Mouse (Mus musculus): ENCODE measurements around the gene Ccdc38.
"Not testable (repeated sequence)": the region's sequence is repeated elsewhere in the genome, so short reads cannot be mapped to it uniquely, and the experiment has no call there.

The Ccdc38 gene

GRCm38 (mm10) chr10:93549821-93550220, 9.4 kb downstream of the Ccdc38 start:
- DNase-seq (ENCODE audit: low spot score), result no peak

GRCm38 (mm10) chr10:93552596-93552995, 12.2 kb downstream of the Ccdc38 start:
- no peak for DNase-seq (ENCODE audit: low spot score)

GRCm38 (mm10) chr10:93557971-93558370, 17.5 kb downstream of the Ccdc38 start:
- DNase-seq (ENCODE audit: low spot score), result not testable (repeated sequence)

GRCm38 (mm10) chr10:93559786-93560185, 19.4 kb downstream of the Ccdc38 start:
- DNase-seq (ENCODE audit: low spot score), result no peak

- DNase-seq (ENCODE audit: low spot score), result no peak
Measured at GRCm38 (mm10) chr10:93564518-93565090, 24.2 kb downstream of the Ccdc38 start.

GRCm38 (mm10) chr10:93567066-93567465, 26.6 kb downstream of the Ccdc38 start:
- DNase-seq (ENCODE audit: low spot score), result no peak

GRCm38 (mm10) chr10:93567841-93568566, 27.6 kb downstream of the Ccdc38 start:
- no peak for DNase-seq (ENCODE audit: low spot score)

GRCm38 (mm10) chr10:93568671-93569070, 28.2 kb downstream of the Ccdc38 start:
- no peak for DNase-seq (ENCODE audit: low spot score)

GRCm38 (mm10) chr10:93572209-93572608, 31.8 kb downstream of the Ccdc38 start:
- DNase-seq (ENCODE audit: low spot score), result no peak

GRCm38 (mm10) chr10:93574966-93575365, 34.5 kb downstream of the Ccdc38 start:
- DNase-seq (ENCODE audit: low spot score), result no peak

GRCm38 (mm10) chr10:93575960-93576359, 35.5 kb downstream of the Ccdc38 start:
- DNase-seq (ENCODE audit: low spot score), result no peak

- DNase-seq (ENCODE audit: low spot score), result peak; percentile 61
Measured at GRCm38 (mm10) chr10:93577271-93577886, 36.9 kb downstream of the Ccdc38 start.

GRCm38 (mm10) chr10:93588796-93589195, 48.4 kb downstream of the Ccdc38 start:
- DNase-seq (ENCODE audit: low spot score), result no peak

- peak; percentile 95 for DNase-seq (ENCODE audit: low spot score)
Measured at GRCm38 (mm10) chr10:93589281-93589848, 48.9 kb downstream of the Ccdc38 start, which contains the start of gene Snrpf. Gene Snrpf (minus strand): TSS chr10:93589706.

GRCm38 (mm10) chr10:93592456-93592855, 52.0 kb downstream of the Ccdc38 start:
- no peak for DNase-seq (ENCODE audit: low spot score)

- peak; percentile 66 for DNase-seq (ENCODE audit: low spot score)
Measured at GRCm38 (mm10) chr10:93594022-93594482, 53.6 kb downstream of the Ccdc38 start.

- no peak for DNase-seq (ENCODE audit: low spot score)
Measured at GRCm38 (mm10) chr10:93595831-93596230, 55.4 kb downstream of the Ccdc38 start.

- DNase-seq (ENCODE audit: low spot score), result no peak
Measured at GRCm38 (mm10) chr10:93596641-93597040, 56.2 kb downstream of the Ccdc38 start.

GRCm38 (mm10) chr10:93602309-93602708, 61.9 kb downstream of the Ccdc38 start:
- no peak for DNase-seq (ENCODE audit: low spot score)

GRCm38 (mm10) chr10:93603256-93603655, 62.8 kb downstream of the Ccdc38 start:
- no peak for DNase-seq (ENCODE audit: low spot score)

- no peak for DNase-seq (ENCODE audit: low spot score)
Measured at GRCm38 (mm10) chr10:93606326-93606725, 65.9 kb downstream of the Ccdc38 start.

GRCm38 (mm10) chr10:93608051-93608450, 67.6 kb downstream of the Ccdc38 start:
- DNase-seq (ENCODE audit: low spot score), result no peak

- no peak for DNase-seq (ENCODE audit: low spot score)
Measured at GRCm38 (mm10) chr10:93609236-93609635, 68.8 kb downstream of the Ccdc38 start.

Measured in ovary, postnatal 14 days (tissue).